Mouse (Mus musculus) forebrain, embryonic 16.5 days (tissue): ENCODE data around the gene Hddc3. TPM values are rescaled to one million over a fixed set of nuclear protein-coding genes. Genes with fewer than 3 reads are reported as not detected.

ENCODE experiments used
- ATAC-seq: fragments of 200-750 bp; cut with Nextera tagmentation; 2 replicates; pipeline ENCODE4 v1.8.0; 2017; ENCODE audit warnings: mild to moderate bottlenecking, moderate library complexity
- H3K27ac ChIP-seq: fragments of 300-500 bp; sonication (generic); 2 replicates; pipeline ENCODE4 v1.5.1; 2014; ENCODE audit warnings: low read length, control low read depth
- H3K27me3 ChIP-seq: fragments of 300-500 bp; sonication (generic); replicated peaks from 2 replicates; pipeline ENCODE4 v1.6.1; 2014; ENCODE audit warnings: low read length; ENCODE audit not compliant: control insufficient read depth, insufficient read depth
- H3K36me3 ChIP-seq: fragments of 300-500 bp; sonication (generic); 2 replicates; pipeline ENCODE4 v1.6.1; 2014; ENCODE audit not compliant: control insufficient read depth, insufficient read depth
- H3K4me1 ChIP-seq: fragments of 300-500 bp; sonication (generic); replicated peaks from 2 replicates; pipeline ENCODE4 v1.6.1; 2014; ENCODE audit warnings: low read length; ENCODE audit not compliant: control insufficient read depth, insufficient read depth
- H3K4me2 ChIP-seq: fragments of 300-500 bp; sonication (generic); 2 replicates; pipeline ENCODE4 v1.6.1; 2014; ENCODE audit warnings: mild to moderate bottlenecking, low read length, control low read depth
- H3K4me3 ChIP-seq: fragments of 300-500 bp; sonication (generic); replicated peaks from 2 replicates; pipeline ENCODE4 v1.5.1; 2014; ENCODE audit warnings: mild to moderate bottlenecking, low read length, control low read depth
- H3K9ac ChIP-seq: fragments of 300-500 bp; sonication (generic); replicated peaks from 2 replicates; pipeline ENCODE4 v1.6.1; 2014; ENCODE audit warnings: low read depth, low read length, control low read depth
- H3K9me3 ChIP-seq: fragments of 300-500 bp; sonication (generic); 2 replicates; pipeline ENCODE4 v1.6.1; 2016; ENCODE audit warnings: low read length; ENCODE audit not compliant: control insufficient read depth
- WGBS: fragments of 180-500 bp; shearing (Covaris S2); extraction: QIAGEN DNeasy Blood & Tissue Kit; methylation state at CpG from one replicate; pipeline ENCODE4 v1.1.7; 2014; 5-methylcytosine and 5-hydroxymethylcytosine counted together
- polyA plus RNA-seq: library from polyadenylated mRNA; unstranded; fragments of >200 nt; fragmentation: Nextera tagmentation; extraction: Ambion mirVana; gene quantifications from 2 replicates; pipeline ENCODE4 v1.2.1, GENCODE M21; 2015

Gene Hddc3
- polyA plus RNA-seq, 1 experiment from 2014 or later: 23.8 TPM

DNA sequence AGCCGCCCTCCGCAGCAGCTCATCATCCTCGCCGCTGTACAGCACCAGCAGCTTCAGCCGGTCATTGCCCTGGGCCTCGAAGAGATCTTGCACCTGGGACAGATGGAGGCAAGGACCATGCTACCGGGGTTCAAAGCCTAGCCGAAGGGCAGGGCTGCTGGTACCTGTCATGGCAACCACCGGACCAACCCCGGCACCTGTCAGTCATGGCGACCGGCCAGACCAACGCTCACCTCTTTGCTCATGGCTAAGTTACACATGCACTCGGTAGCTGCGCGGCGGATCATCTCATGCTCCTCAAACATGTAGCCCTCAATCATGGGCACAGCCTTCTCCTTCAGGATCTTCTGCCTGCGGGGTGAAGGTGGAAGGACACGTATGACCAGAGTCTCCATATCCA, 16.8 kb upstream of the Hddc3 start:
- Histone ChIP-seq H3K9me3 (no peaks in the 10 kb centered on the region), H3K4me2 (no peak overlapping the region), H3K36me3 (peaks cover 45% of the 10 kb centered on the region), H3K27ac (no peak overlapping the region), H3K4me3 (no peak overlapping the region), H3K27me3 (no peaks in the 10 kb centered on the region), H3K4me1 (peaks cover 18% of the 10 kb centered on the region), H3K9ac (no peak overlapping the region)
- WGBS: 97% methylated on average over 19 of the region's 19 CpGs
- ATAC-seq: no peak

DNA sequence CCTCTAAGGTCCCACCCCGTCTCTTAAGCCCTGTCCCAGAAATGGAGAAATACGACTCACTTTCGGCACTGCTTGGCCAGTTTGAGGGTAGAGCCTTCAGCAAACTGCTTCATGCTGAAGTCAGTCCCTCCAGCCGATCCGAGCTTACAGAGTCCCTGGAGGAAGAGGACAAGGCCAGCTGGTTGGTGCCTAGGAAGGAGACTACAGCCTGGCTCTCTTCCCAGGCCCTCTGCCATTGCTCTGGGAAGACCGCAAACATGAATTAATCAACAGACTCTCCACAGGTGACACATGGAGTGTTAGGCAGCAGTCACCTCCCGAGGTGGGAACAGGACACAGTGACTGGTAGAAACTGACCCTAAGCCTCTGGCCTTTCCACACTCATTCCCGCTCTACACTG, 12.6 kb upstream of the Hddc3 start:
- no peak for ATAC-seq
- H3K4me1 ChIP-seq: no peaks in the 10 kb centered on the region
- no peak overlapping the region for H3K4me3 ChIP-seq
- no peaks in the 10 kb centered on the region for H3K27me3 ChIP-seq
- WGBS: 91% methylated on average over 8 of the region's 8 CpGs
- H3K9me3 ChIP-seq: no peaks in the 10 kb centered on the region
- no peak overlapping the region for H3K4me2 ChIP-seq
- H3K9ac ChIP-seq: no peak overlapping the region
- H3K27ac ChIP-seq: no peak overlapping the region
- H3K36me3 ChIP-seq: peaks cover 70% of the 10 kb centered on the region

DNA sequence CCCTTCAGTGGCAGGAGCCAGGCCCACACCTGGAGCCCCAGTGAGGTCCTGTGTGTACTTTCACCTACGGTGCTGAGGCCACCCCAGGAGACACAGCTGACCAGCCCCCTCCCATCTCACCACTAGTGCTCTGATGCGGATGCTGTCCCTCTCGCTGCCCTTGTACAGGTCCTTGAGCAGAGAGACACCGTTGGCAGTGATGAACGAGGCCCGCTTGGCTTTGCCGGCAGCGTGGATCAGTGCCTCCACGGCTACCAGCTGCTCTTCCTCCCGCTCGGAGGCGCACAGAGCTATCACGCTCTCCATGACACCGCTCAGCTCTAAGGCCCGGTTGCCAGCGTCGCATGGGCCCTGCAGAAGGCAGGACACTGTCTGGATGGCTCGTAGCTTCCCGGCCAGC, 11.5 kb upstream of the Hddc3 start:
- Histone ChIP-seq H3K4me2 (no peak overlapping the region), H3K4me3 (no peak overlapping the region), H3K27ac (no peak overlapping the region), H3K9ac (no peak overlapping the region), H3K27me3 (no peaks in the 10 kb centered on the region), H3K9me3 (no peaks in the 10 kb centered on the region), H3K4me1 (no peaks in the 10 kb centered on the region), H3K36me3 (peaks cover 67% of the 10 kb centered on the region)
- ATAC-seq: no peak
- 95% methylated on average over 19 of the region's 19 CpGs for WGBS

GRCm38 (mm10) chr7:80334848-80335247, 8.1 kb upstream of the Hddc3 start:
- no peaks in the 10 kb centered on the region for H3K27me3 ChIP-seq
- no peak overlapping the region for H3K4me3 ChIP-seq
- H3K36me3 ChIP-seq: peaks cover 52% of the 10 kb centered on the region
- 94% methylated on average over 4 of the region's 4 CpGs for WGBS
- no peak overlapping the region for H3K4me2 ChIP-seq
- peaks cover 21% of the 10 kb centered on the region for H3K4me1 ChIP-seq
- no peaks in the 10 kb centered on the region for H3K9me3 ChIP-seq
- H3K27ac ChIP-seq: no peak overlapping the region
- ATAC-seq: no peak
- no peak overlapping the region for H3K9ac ChIP-seq

GRCm38 (mm10) chr7:80336932-80337331, 6.0 kb upstream of the Hddc3 start:
- 87% methylated on average over 3 of the region's 3 CpGs for WGBS
- H3K27ac ChIP-seq: no peak overlapping the region
- no peaks in the 10 kb centered on the region for H3K9me3 ChIP-seq
- peaks cover 35% of the 10 kb centered on the region for H3K36me3 ChIP-seq
- H3K27me3 ChIP-seq: no peaks in the 10 kb centered on the region
- H3K4me3 ChIP-seq: no peak overlapping the region
- H3K4me2 ChIP-seq: no peak overlapping the region
- no peak overlapping the region for H3K9ac ChIP-seq
- peaks cover 32% of the 10 kb centered on the region for H3K4me1 ChIP-seq
- no peak for ATAC-seq

- no peaks in the 10 kb centered on the region for H3K27me3 ChIP-seq
- H3K9me3 ChIP-seq: no peaks in the 10 kb centered on the region
- peak overlapping the region; percentile 81 for H3K9ac ChIP-seq
- H3K36me3 ChIP-seq: peaks cover 24% of the 10 kb centered on the region
- WGBS: 4% methylated on average over 17 of the region's 17 CpGs
- peak overlapping the region; percentile 67 for H3K27ac ChIP-seq
- no peak for ATAC-seq
- H3K4me3 ChIP-seq: peak overlapping the region; percentile 75
- peaks cover 44% of the 10 kb centered on the region for H3K4me1 ChIP-seq
- peak overlapping the region; percentile 95 for H3K4me2 ChIP-seq
These were observed 3.5 kb upstream of the Hddc3 start for GRCm38 (mm10) chr7:80339371-80339770.

DNA sequence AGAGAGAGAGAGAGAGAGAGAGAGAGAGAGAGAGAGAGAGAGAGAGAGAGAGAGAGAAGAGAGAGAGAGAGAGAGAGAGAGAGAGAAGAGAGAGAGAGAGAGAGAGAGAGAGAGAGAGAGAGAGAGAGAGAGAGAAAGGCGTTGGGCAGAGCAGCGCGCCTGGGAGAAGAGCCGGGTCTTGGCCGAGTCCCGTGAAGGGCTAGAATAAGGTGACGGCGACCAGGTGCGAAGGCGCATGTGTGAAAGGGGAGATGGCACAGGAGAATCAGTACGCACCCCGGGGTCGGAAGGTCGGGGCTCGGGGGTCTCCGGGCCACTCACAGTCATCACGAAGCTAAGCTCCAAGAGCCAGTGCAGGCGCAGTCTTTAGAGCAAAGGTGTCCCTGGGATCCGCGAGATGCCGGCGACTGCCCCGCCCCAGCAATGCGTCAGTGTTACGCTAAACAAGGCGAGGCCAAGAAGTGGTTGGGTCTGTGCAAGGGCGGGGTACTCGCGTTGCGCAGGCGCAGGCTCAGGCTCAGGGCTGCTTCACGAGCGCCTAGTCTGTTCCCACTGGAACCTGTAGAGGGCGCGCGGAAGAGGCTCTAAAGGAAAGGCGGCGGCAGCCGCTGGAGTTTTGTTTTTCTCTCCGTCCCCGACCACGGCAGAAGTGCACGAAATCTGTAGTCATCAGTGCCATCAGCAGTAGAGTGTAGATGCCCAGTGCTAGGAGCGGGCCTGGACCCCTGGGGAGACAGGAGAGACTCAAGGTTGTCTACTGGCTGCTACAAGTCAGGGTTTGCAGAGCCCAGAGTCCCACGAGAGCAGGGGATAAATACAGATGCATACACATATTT, 2.9 kb upstream of the Hddc3 start:
- Histone ChIP-seq H3K9me3 (no peaks in the 10 kb centered on the region), H3K27ac (peak overlapping the region; percentile 90), H3K36me3 (peaks cover 18% of the 10 kb centered on the region), H3K4me1 (peaks cover 44% of the 10 kb centered on the region), H3K9ac (peak overlapping the region; percentile 74), H3K27me3 (no peaks in the 10 kb centered on the region), H3K4me2 (peak overlapping the region; percentile 95), H3K4me3 (peak overlapping the region; percentile 75)
- ATAC-seq: peak; percentile 98
- 0% methylated on average over 45 of the region's 45 CpGs for WGBS

DNA sequence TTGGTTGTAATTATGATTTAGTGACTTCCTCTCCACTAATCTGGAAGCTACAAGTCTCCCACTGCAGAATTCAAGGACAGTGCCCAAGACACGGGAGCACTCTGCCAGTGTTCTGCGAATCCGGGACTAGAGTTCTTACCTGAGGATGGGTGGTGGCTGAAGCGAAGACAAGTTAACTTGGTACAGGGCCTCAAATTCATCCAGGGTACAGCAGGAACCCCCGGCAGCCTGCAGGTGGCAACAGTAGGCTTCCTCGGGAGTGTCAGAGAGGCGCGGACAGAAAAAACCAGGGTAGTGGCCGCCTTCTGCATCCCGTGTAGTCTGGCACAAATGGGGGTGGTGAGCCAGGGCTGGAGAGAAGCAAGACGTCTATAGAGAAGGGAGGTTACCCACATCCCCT, 2.1 kb upstream of the Hddc3 start, which contains the start of gene Unc45a:
Unc45a (minus strand) TSS at position 213 of the 400 bp plus-strand sequence.
- H3K4me3 ChIP-seq: peak within 1 kb of the TSS; percentile 75
- H3K4me1 ChIP-seq: peaks cover 44% of the 10 kb centered on the region
- no peaks in the 10 kb centered on the region for H3K27me3 ChIP-seq
- peak within 1 kb of the TSS; percentile 78 for H3K4me2 ChIP-seq
- ATAC-seq: peak; percentile 32
- no peaks in the 10 kb centered on the region for H3K9me3 ChIP-seq
- WGBS: 3% methylated on average over 11 of the region's 11 CpGs
- H3K27ac ChIP-seq: peak within 1 kb of the TSS; percentile 90
- peaks cover 13% of the 10 kb centered on the region for H3K36me3 ChIP-seq
- peak within 1 kb of the TSS; percentile 74 for H3K9ac ChIP-seq

GRCm38 (mm10) chr7:80341793-80342192, 1.1 kb upstream of the Hddc3 start:
- no peak for ATAC-seq
- WGBS: 75% methylated on average over 7 of the region's 7 CpGs
- Histone ChIP-seq H3K4me1 (peaks cover 44% of the 10 kb centered on the region), H3K27me3 (no peaks in the 10 kb centered on the region), H3K36me3 (peaks cover 4% of the 10 kb centered on the region; the same call in 1 of the 2 replicates), H3K27ac (no peak overlapping the region), H3K9me3 (no peaks in the 10 kb centered on the region), H3K9ac (no peak overlapping the region), H3K4me3 (no peak overlapping the region), H3K4me2 (no peak overlapping the region)
